Mouse (Mus musculus): ENCODE data around the gene B3gnt6. TPM values are rescaled to one million over a fixed set of nuclear protein-coding genes. Genes with fewer than 3 reads are reported as not detected.

The B3gnt6 gene
- polyA plus RNA-seq, 1 experiment from 2014 or later: 0.24 TPM

DNA sequence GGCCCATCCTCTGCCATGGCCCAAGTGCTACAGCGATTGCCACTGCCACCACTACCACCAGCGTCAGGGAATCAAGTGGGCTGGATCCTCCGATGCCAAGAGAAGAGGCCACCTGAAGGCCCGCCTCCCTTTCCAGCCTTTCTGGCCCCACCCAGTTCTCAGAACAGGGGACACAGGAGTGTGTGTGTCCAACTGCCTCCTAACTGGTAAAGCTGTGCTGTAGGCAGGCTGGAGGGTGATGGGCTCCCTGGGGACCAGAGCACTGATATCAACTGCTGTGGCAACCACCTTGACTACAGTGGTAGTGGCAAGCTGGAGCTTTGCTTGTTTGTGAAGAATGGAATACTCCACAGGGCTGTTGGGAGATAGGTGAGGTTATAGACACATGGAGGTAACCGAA, 53.9 kb downstream of the B3gnt6 start, which contains the start of gene Omp:
Gene Omp (minus strand): TSS at position 101 of the 400 bp plus-strand sequence.
- Histone ChIP-seq H3K27ac (replicated peaks) (no peak within 1 kb of the TSS), H3K9ac (no peak within 1 kb of the TSS), H3K36me3 (0 out of 2 replicates have a peak, but pooled peaks cover 4% of the 10 kb centered on the region), H3K4me1 (replicated peaks) (peaks cover 38% of the 10 kb centered on the region), H3K4me3 (no peak within 1 kb of the TSS), H3K27me3 (no peaks in the 10 kb centered on the region), H3K9me3 (no peaks in the 10 kb centered on the region), H3K4me2 (no peak within 1 kb of the TSS)
- ATAC-seq (ENCODE audit: low read depth): no peak
- 92% methylated on average over 5 of the region's 5 CpGs for WGBS

DNA sequence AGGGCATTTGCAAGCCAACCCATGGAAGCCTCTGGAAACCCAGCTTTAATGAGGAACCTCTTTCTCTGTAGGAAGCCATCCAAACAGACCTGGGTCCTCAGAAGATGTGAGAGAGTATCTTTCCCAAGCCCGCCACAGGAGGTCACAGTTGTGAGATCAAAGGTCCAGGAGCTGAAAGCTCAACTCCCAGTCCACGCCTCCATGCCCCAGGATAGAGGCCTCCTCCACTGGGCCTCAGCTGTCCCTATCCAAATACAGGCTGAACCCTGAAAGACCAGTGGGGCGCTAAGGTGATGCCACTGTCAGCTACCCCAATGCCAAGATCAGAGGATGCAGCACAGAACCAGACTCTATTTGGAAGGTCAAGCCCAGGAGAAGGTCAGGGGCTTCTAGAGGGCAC, 56.6 kb downstream of the B3gnt6 start:
- Histone ChIP-seq H3K9me3 (no peaks in the 10 kb centered on the region), H3K4me3 (no peak overlapping the region), H3K36me3 (0 out of 2 replicates have a peak, but pooled peaks cover 4% of the 10 kb centered on the region), H3K9ac (no peak overlapping the region), H3K4me2 (no peak overlapping the region), H3K27me3 (no peaks in the 10 kb centered on the region), H3K4me1 (replicated peaks) (peaks cover 39% of the 10 kb centered on the region), H3K27ac (replicated peaks) (0 out of 2 replicates have a peak overlapping the region, but pooled peaks have one; percentile 13)
- WGBS: 62% methylated on average over 3 of the region's 3 CpGs
- ATAC-seq (ENCODE audit: low read depth): no peak

Other genes with a start within 250 kb of the B3gnt6 start
- gene Myo7a, start 80.0 kb downstream of the B3gnt6 start, polyA plus RNA-seq (2015; fragmentation: Nextera tagmentation; extraction: Ambion mirVana): 13.4 and 14.6 TPM in 2 replicates
- gene Omp, start 54.0 kb downstream of the B3gnt6 start, polyA plus RNA-seq (2015; fragmentation: Nextera tagmentation; extraction: Ambion mirVana): 0.45 and 0.60 TPM in 2 replicates
- 18.4 and 20.8 TPM in 2 replicates for gene Capn5, start 21.2 kb downstream of the B3gnt6 start, polyA plus RNA-seq (2015; fragmentation: Nextera tagmentation; extraction: Ambion mirVana)
- gene Acer3, start 121.7 kb upstream of the B3gnt6 start, polyA plus RNA-seq (2015; fragmentation: Nextera tagmentation; extraction: Ambion mirVana): 20.5 and 20.7 TPM in 2 replicates
- gene Tsku, start 161.8 kb upstream of the B3gnt6 start, polyA plus RNA-seq (2015; fragmentation: Nextera tagmentation; extraction: Ambion mirVana): 6.9 and 8.1 TPM in 2 replicates
- 0.43 TPM in 1 of 2 replicates, not detected in the other for gene Gucy2d, start 240.9 kb upstream of the B3gnt6 start, polyA plus RNA-seq (2015; fragmentation: Nextera tagmentation; extraction: Ambion mirVana)